Mouse (Mus musculus) leukemia stem cell, adult 10-12 weeks (primary cell): ENCODE results near the gene Uqcrc2. TPM values are rescaled to one million over a fixed set of nuclear protein-coding genes. Genes with fewer than 3 reads are reported as not detected.

Experiments used
- polyA plus RNA-seq: library from polyadenylated mRNA; stranded (reverse); fragments of >175 nt; gene quantifications from 2 replicates; pipeline ENCODE4 v1.2.3, GENCODE M21; 2012; ENCODE audit warnings: low replicate concordance

Uqcrc2 gene
- 3.1 and 14.3 TPM in 2 replicates for polyA plus RNA-seq

DNA sequence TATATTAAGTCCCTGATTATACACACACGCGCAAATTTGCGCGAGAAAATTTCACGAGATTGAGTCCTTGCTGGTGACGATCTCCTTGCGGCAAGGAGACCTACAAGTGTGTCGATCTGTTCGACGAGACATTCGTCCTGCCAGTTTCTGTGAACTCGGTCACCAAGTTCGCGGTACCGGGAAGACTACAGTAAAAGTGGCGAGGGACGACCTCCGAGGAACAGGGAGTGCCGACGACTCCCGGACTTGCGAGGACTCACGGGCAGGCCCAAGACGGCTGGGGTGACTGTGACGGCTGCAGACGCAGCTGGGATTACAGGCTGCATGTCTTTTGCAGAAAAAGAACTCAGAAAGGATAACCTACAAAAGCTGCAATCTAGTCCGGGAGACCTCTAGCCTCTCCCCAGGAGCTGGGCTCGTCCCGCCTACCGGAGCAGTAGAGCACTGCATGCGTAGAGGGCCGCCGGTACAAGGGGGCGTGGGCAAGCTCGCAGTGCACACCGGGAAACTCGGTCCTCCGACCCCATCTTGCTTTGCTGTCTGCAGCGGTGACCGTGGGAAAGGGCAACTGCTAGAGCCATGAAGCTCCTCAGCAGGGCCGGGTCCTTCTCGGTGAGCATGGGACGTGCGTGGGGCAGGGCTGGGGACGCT is at the start of gene Uqcrc2:
Uqcrc2 (plus strand) TSS at position 466 of the 651 bp plus-strand sequence.

DNA sequence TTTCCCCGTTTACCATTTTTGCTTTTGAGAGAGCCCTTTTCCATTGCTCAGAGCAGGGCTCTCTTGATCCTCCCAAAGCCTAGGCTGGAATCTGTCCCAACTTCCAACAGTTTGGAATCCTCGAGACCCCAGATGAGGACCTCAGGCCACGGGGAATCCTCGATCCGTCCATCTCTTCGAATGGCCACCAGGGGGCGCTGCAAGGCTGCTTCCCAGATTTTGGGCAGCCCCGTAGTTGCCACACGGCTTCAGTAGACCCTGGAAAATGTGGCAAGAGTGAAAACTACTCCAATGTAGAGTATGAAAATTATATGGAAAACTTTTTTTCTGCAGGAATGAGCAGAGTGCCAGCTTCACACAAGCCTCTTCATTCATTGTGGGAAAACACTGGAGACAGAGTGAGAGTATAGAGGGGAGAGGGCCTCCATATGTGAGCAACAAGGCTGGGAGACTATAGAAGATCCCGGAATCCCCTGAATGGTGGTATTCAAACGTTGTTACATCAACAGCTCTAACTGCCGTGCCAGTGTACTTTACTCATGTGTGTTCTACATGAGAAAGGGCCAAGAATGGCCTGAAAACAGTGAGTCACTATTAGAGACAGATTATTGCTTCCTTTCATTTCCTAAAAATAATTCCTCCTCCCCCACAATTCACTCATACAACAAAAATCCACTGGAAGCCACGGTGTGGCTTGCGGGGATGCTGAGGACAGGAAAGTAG is 35.3 kb downstream of the Uqcrc2 start, which contains the start of gene Pdzd9:
Pdzd9 (minus strand) TSS at position 191 of the 723 bp plus-strand sequence.

DNA sequence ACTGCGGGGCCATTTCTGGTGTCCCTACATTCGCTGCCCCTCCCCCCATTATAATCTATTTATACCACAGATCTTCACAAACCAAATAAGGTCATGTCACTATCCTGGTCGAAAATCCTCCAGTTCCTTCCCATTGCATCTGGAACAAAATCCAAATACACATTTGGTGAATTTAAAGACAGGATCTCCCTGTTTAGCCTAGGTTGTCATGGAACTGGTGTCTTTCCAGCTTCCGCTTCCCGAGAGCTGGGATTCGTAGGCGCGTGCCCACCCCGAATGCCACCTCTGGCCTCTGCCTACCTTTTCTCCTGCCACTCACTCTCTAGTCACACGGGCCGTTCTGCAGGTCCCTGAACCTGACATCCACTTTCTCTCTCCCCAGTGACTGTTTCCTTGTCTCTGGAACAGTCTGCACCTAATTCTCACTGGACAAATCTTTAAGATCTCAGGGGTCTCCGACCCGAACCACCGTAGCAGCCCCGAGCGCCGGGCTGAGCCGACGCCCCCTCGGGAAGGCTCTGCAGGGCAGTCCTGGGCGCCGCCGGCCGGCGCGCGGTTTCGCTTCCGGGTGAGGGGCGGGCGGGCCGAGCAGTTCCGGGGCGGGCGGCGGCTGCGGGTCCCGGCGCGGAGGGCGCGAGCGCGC is 42.1 kb downstream of the Uqcrc2 start, which contains the start of gene Mosmo:
Mosmo (plus strand) TSS at position 618 of the 643 bp plus-strand sequence.

Other genes with a start within 250 kb of the Uqcrc2 start
- not detected in 2 replicates for gene Abca16, start 225.5 kb upstream of the Uqcrc2 start, polyA plus RNA-seq
- not detected in 2 replicates for gene Pdzd9, start 35.2 kb downstream of the Uqcrc2 start, polyA plus RNA-seq
- 31.5 and 41.5 TPM in 2 replicates for gene Mosmo, start 42.4 kb downstream of the Uqcrc2 start, polyA plus RNA-seq
- gene Vwa3a, start 104.1 kb downstream of the Uqcrc2 start, polyA plus RNA-seq: not detected in 2 replicates
- not detected in 2 replicates for gene Gm5737, start 177.2 kb downstream of the Uqcrc2 start, polyA plus RNA-seq
- 40.4 and 62.0 TPM in 2 replicates for gene Eef2k, start 207.7 kb downstream of the Uqcrc2 start, polyA plus RNA-seq